Mouse (Mus musculus) megakaryocyte, embryonic 14.5 days (primary cell): Measurements from ENCODE around the gene Slc48a1.

Experiments
- FLI1 ChIP-seq: IDR thresholded peaks from 2 replicates; pipeline ENCODE4 v1.6.1; 2012; ENCODE audit warnings: low read length, inconsistent platforms, mixed read lengths
- GATA1 ChIP-seq: IDR thresholded peaks from 3 replicates; pipeline ENCODE4 v1.6.1; 2012; ENCODE audit warnings: mixed read lengths, low read length, inconsistent platforms, borderline replicate concordance

- no peak for TF ChIP-seq GATA1
- no peak for TF ChIP-seq FLI1
These were observed 52.0 kb downstream of the Slc48a1 start for GRCm38 (mm10) chr15:97830253-97830787.
